Mouse (Mus musculus) ES-Bruce4 (cell line): Measurements from ENCODE around the gene Srrm2. TPM values are rescaled to one million over a fixed set of nuclear protein-coding genes. Genes with fewer than 3 reads are reported as not detected.
A peak's percentile ranks its signal among the peaks of the same experiment; 100 is the strongest.

Source experiments
- H3K27ac ChIP-seq: 2 replicates; pipeline ENCODE4 v1.5.1; 2012; ENCODE audit warnings: low read length, inconsistent platforms; ENCODE audit not compliant: insufficient read depth
- H3K27me3 ChIP-seq: 2 replicates; pipeline ENCODE4 v1.6.1; 2012; ENCODE audit warnings: mild to moderate bottlenecking, low read length, inconsistent platforms; ENCODE audit not compliant: control insufficient read depth, poor library complexity, insufficient read depth, severe bottlenecking
- H3K36me3 ChIP-seq: 2 replicates; pipeline ENCODE4 v1.6.1; 2012; ENCODE audit warnings: inconsistent platforms, mild to moderate bottlenecking, low read length, moderate library complexity; ENCODE audit not compliant: control insufficient read depth, poor library complexity, insufficient read depth, severe bottlenecking
- H3K4me1 ChIP-seq: one replicate; pipeline ENCODE4 v1.8.1; 2011; ENCODE audit warnings: low read length; ENCODE audit not compliant: control insufficient read depth, insufficient read depth
- H3K4me3 ChIP-seq: 2 replicates; pipeline ENCODE4 v1.5.1; 2011; ENCODE audit warnings: low read depth, mild to moderate bottlenecking, low read length
- H3K9ac ChIP-seq: 2 replicates; pipeline ENCODE4 v1.6.1; 2012; ENCODE audit warnings: low read depth, mild to moderate bottlenecking, inconsistent platforms; ENCODE audit not compliant: poor library complexity, severe bottlenecking
- H3K9me3 ChIP-seq: replicated peaks from 2 replicates; pipeline ENCODE4 v1.6.1; 2012; ENCODE audit warnings: mild to moderate bottlenecking, low read length, inconsistent platforms; ENCODE audit not compliant: control insufficient read depth, poor library complexity, insufficient read depth, severe bottlenecking
- CTCF ChIP-seq: IDR thresholded peaks from one replicate; pipeline ENCODE4 v1.8.1; 2011; ENCODE audit warnings: low read depth, low read length
- EP300 ChIP-seq: IDR thresholded peaks from 2 replicates; pipeline ENCODE4 v1.6.1; 2011; ENCODE audit warnings: low read depth, low read length; ENCODE audit not compliant: insufficient read depth
- POLR2A ChIP-seq: IDR thresholded peaks from one replicate; pipeline ENCODE4 v1.8.1; 2011; ENCODE audit warnings: low read length; ENCODE audit not compliant: insufficient read depth
- polyA plus RNA-seq: library from polyadenylated mRNA; stranded (reverse); fragments of >200 nt; gene quantifications from 2 replicates; pipeline ENCODE4 v1.2.4, GENCODE M21; 2011; ENCODE audit warnings: low read depth; ENCODE audit not compliant: missing spikeins, insufficient read depth, insufficient read length

The Srrm2 gene
- polyA plus RNA-seq, 1 experiment, result 560 TPM

- no peaks in the 10 kb centered on the region; the same call in 1 of the 2 replicates for H3K36me3 ChIP-seq
- H3K4me1 ChIP-seq, result no peaks in the 10 kb centered on the region
- no peak overlapping the region for H3K4me3 ChIP-seq
- TF ChIP-seq EP300 (no peak), POLR2A (no peak), CTCF (no peak)
- no peaks in the 10 kb centered on the region for H3K9me3 ChIP-seq
- H3K27ac ChIP-seq, result no peak overlapping the region
- no peak overlapping the region for H3K9ac ChIP-seq
- no peaks in the 10 kb centered on the region for H3K27me3 ChIP-seq
These were observed 7.0 kb downstream of the Srrm2 start for GRCm38 (mm10) chr17:23797316-23797715.

- H3K4me3 ChIP-seq, result peak overlapping the region; percentile 1
- H3K9me3 ChIP-seq, result no peaks in the 10 kb centered on the region
- H3K9ac ChIP-seq, result peak overlapping the region; percentile 89; the same call in 1 of the 2 replicates
- no peaks in the 10 kb centered on the region; the same call in 1 of the 2 replicates for H3K36me3 ChIP-seq
- TF ChIP-seq EP300, result no peak
- TF ChIP-seq POLR2A, result no peak
- no peak for TF ChIP-seq CTCF
- H3K27ac ChIP-seq, result peak overlapping the region; percentile 74; the same call in 1 of the 2 replicates
- H3K4me1 ChIP-seq, result no peaks in the 10 kb centered on the region
- no peaks in the 10 kb centered on the region for H3K27me3 ChIP-seq
These were observed 11.3 kb downstream of the Srrm2 start for GRCm38 (mm10) chr17:23801627-23802026.

GRCm38 (mm10) chr17:23802746-23803365 lies 12.5 kb downstream of the Srrm2 start:
- Histone ChIP-seq H3K9me3 (no peaks in the 10 kb centered on the region), H3K9ac (peak overlapping the region; percentile 98), H3K4me1 (no peaks in the 10 kb centered on the region), H3K27me3 (no peaks in the 10 kb centered on the region), H3K27ac (peak overlapping the region; percentile 74), H3K4me3 (peak overlapping the region; percentile 95), H3K36me3 (peaks cover 8% of the 10 kb centered on the region)
- no peak for TF ChIP-seq EP300
- no peak for TF ChIP-seq POLR2A
- no peak for TF ChIP-seq CTCF

GRCm38 (mm10) chr17:23803366-23804041 lies 13.2 kb downstream of the Srrm2 start:
- Histone ChIP-seq H3K4me3 (peak overlapping the region; percentile 95), H3K9me3 (no peaks in the 10 kb centered on the region), H3K27me3 (no peaks in the 10 kb centered on the region), H3K36me3 (peaks cover 14% of the 10 kb centered on the region), H3K27ac (peak overlapping the region; percentile 82), H3K4me1 (no peaks in the 10 kb centered on the region), H3K9ac (peak overlapping the region; percentile 98)
- TF ChIP-seq CTCF (no peak), EP300 (no peak), POLR2A (no peak)

- no peaks in the 10 kb centered on the region for H3K9me3 ChIP-seq
- no peaks in the 10 kb centered on the region for H3K4me1 ChIP-seq
- 0 out of 2 replicates have a peak overlapping the region, but pooled peaks have one; percentile 39 for H3K27ac ChIP-seq
- H3K36me3 ChIP-seq, result peaks cover 25% of the 10 kb centered on the region
- peak overlapping the region; percentile 98 for H3K9ac ChIP-seq
- TF ChIP-seq POLR2A (no peak), CTCF (no peak), EP300 (no peak)
- H3K27me3 ChIP-seq, result no peaks in the 10 kb centered on the region
- peak overlapping the region; percentile 95 for H3K4me3 ChIP-seq
These were observed 14.2 kb downstream of the Srrm2 start for GRCm38 (mm10) chr17:23804426-23805085.

- Histone ChIP-seq H3K4me1 (no peaks in the 10 kb centered on the region), H3K36me3 (peaks cover 48% of the 10 kb centered on the region), H3K27ac (no peak overlapping the region), H3K9ac (peak overlapping the region; percentile 67), H3K4me3 (peak overlapping the region; percentile 59), H3K27me3 (no peaks in the 10 kb centered on the region), H3K9me3 (peaks cover 4% of the 10 kb centered on the region)
- TF ChIP-seq EP300 (no peak), POLR2A (no peak), CTCF (peak; percentile 42)
These were observed 16.5 kb downstream of the Srrm2 start for GRCm38 (mm10) chr17:23806867-23807266.
